Mouse (Mus musculus) stomach, embryonic 15.5 days (tissue): ENCODE data around the gene Sorl1. TPM values are rescaled to one million over a fixed set of nuclear protein-coding genes. Genes with fewer than 3 reads are reported as not detected.

ENCODE experiments used
- ATAC-seq: fragments of 200-750 bp; cut with Nextera tagmentation; 2 replicates; pipeline ENCODE4 v1.8.0; 2017; ENCODE audit warnings: low read depth, moderate number of reproducible peaks, moderate TSS enrichment; ENCODE audit not compliant: insufficient read depth, low FRiP score
- H3K27ac ChIP-seq: fragments of 300-500 bp; sonication (generic); 2 replicates; pipeline ENCODE4 v1.5.1; 2015; ENCODE audit warnings: mild to moderate bottlenecking, inconsistent platforms
- H3K27me3 ChIP-seq: fragments of 300-500 bp; sonication (generic); replicated peaks from 2 replicates; pipeline ENCODE4 v1.6.1; 2015; ENCODE audit warnings: inconsistent platforms
- H3K36me3 ChIP-seq: fragments of 300-500 bp; sonication (generic); 2 replicates; pipeline ENCODE4 v1.6.1; 2015; ENCODE audit warnings: inconsistent platforms
- H3K4me1 ChIP-seq: fragments of 300-500 bp; sonication (generic); 2 replicates; pipeline ENCODE4 v1.6.1; 2015; ENCODE audit warnings: inconsistent platforms
- H3K4me2 ChIP-seq: fragments of 300-500 bp; sonication (generic); 2 replicates; pipeline ENCODE4 v1.6.1; 2015; ENCODE audit warnings: mild to moderate bottlenecking, inconsistent platforms
- H3K4me3 ChIP-seq: fragments of 300-500 bp; sonication (generic); replicated peaks from 2 replicates; pipeline ENCODE4 v1.5.1; 2015; ENCODE audit warnings: inconsistent platforms
- H3K9ac ChIP-seq: fragments of 300-500 bp; sonication (generic); 2 replicates; pipeline ENCODE4 v1.6.1; 2015; ENCODE audit warnings: inconsistent platforms
- H3K9me3 ChIP-seq: fragments of 300-500 bp; sonication (generic); 2 replicates; pipeline ENCODE4 v1.6.1; 2016; ENCODE audit warnings: inconsistent platforms
- WGBS: fragments of 180-500 bp; shearing (Covaris S2); methylation state at CpG from one replicate; pipeline ENCODE4 v1.1.7; 2015; 5-methylcytosine and 5-hydroxymethylcytosine counted together
- polyA plus RNA-seq: library from polyadenylated mRNA; unstranded; fragments of >200 nt; fragmentation: Nextera tagmentation; extraction: Ambion mirVana; gene quantifications from 2 replicates; pipeline ENCODE4 v1.2.1, GENCODE M21; 2015

The Sorl1 gene
- polyA plus RNA-seq, 1 experiment from 2014 or later = 11.4 TPM

DNA sequence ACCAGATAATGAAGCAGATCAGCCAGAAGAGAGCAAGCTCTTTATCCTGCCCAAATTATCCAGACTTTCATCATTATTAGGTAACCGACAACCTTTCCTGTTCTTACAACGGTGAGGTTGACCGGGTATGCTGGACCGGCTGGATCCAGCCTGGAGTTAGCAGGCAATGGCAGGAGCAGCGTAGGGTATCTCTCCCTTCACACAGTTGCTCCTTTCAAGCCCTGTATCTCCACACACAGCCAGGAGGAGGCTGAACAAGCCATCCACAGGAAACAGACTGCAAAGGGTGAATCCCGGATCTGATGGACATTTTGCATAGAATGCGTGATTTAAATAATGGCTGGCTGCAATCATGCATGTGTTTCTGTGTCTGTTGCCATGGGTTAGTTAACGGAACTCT, 208.5 kb downstream of the Sorl1 start:
- Histone ChIP-seq H3K4me1 (peaks cover 8% of the 10 kb centered on the region; the same call in 1 of the 2 replicates), H3K27me3 (no peaks in the 10 kb centered on the region), H3K9ac (no peak overlapping the region), H3K27ac (no peak overlapping the region), H3K36me3 (no peaks in the 10 kb centered on the region), H3K4me2 (no peak overlapping the region), H3K4me3 (no peak overlapping the region), H3K9me3 (no peaks in the 10 kb centered on the region)
- 89% methylated on average over 8 of the region's 8 CpGs for WGBS
- no peak for ATAC-seq

Other genes with a start within 250 kb of the Sorl1 start
- gene Sc5d, start 140.0 kb upstream of the Sorl1 start, polyA plus RNA-seq = 64.8 and 72.1 TPM in 2 replicates